Mouse (Mus musculus): ENCODE measurements around the gene Klra4.
"Not testable (repeated sequence)": the region's sequence is repeated elsewhere in the genome, so short reads cannot be mapped to it uniquely, and the experiment has no call there.

The Klra4 gene

DNA sequence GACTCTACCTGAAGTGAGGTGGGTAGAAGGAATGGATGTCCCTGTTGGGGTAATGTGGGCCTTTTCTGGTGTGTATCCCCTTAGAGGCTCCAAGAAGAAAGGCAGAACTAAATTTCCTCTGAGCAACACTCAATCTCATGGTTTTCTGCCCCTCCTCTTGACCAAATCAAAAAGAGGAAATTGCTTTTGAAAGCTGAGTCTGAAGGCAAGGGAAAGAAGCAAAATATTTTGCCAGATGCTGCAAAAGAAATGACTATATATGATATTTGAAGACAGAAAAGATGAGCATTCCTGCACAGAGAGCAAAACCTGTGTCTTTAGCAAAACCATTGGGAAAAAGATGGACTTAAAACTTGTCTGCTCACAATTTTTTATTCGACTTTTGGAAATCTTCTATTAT is at the start of gene Klra4:
TSS of gene Klra4 (minus strand) at position 101 of the 400 bp plus-strand sequence.
- DNase-seq, result not testable (repeated sequence)

DNA sequence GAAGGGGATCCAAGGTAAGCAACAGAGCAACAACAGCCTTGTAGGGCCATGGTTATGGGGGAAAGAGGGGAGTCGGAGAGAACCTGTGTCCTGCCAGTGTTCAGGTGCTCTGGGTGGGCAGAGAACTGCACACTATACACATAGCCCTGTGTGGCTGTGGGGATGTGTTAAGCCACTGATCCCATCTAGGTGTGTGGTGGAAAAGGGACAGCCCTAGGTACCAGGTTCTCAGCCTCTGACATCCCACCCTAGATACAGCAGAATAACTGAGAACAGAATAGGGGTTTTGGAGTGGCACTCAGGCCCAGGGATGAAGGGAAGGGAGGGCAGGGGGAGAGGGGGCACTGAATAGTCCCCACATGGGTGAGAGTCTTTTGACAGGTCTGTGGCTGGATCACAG is 43.4 kb upstream of the Klra4 start:
- DNase-seq, result no peak

DNA sequence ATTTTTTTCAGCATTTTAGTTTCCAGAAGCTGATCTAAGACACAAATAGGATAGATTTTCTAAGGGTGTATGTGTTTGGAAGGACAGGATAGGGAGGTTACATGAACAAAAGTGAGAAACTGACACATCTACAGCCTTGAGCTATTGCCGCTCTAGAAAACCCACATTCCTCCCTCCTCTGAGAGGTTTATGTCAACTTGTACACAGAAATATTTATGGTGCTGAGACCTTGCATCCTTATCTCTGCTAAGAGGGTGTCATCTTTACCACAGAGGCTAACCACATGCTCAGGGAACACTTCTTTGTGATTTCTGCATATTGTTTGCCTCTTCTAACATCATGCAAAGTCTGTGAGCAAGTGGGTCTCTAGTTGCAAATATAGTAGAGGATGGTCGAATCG is 35.7 kb upstream of the Klra4 start:
- DNase-seq, result not testable (repeated sequence)

DNA sequence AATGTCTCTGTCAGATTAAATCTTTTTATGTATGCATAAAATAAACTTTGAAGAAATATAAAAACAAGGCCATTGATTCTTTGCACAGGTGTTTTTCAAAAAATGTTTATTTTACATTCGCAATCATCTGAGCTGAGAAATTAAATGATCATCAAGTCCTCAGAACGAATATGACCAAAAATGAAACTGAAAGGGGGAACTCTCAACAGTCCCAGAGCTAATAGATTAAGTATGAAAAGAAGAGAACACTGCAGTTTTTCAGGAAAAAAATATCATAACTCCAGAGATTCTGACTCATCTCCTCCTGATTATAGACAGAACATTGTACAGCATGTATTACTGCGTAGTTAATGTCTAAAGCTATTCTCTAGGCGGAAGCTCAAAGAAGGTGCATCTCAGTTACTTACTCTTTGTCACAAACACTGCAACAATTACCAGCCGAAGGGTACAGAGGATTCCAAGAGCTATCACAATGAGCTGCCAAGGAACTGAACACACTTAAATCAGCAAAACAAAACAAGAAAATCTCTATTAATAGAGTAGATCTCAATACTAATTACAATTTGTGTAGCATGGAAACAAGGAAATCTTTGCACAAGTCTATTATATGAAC is 25.4 kb upstream of the Klra4 start:
- no peak for DNase-seq

DNA sequence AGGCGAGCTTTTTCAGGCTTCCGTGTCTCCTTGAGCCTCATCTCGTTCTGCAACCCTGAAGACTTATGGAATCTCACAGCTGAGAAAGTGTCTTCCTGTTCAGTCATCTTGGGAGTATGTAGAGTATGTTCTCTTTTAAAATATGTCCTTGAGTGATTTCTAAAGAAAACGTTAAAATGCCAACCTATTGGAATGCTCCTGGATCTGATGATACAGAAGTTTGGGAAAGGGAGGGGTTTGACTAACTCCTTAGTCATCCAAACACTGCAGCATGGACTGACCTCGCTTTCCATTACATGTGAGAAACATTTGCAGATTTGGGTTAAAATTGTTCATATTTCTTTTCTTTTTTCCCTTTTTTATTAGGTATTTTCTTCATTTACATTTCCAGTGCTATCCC is 1.9 kb downstream of the Klra4 start:
- no peak for DNase-seq

DNA sequence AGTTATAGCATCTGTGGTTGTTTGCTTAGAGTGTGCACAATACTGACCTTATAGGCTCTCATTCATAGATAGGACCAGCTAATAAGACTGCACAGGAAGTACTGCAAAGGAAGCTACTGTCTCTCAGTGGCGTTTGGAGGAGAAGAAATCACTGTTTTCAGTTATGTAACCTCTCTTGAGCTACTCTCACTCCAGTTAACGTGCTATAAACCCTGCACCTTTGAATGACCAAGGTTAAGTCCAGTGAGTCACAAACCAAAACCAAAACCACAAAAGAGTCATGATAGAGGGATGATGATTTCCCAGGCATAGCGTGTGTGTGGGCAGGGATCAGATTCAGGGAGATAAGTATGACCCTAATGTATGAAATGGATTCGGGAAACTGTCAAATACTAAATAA is 31.9 kb downstream of the Klra4 start:
- not testable (repeated sequence) for DNase-seq

DNA sequence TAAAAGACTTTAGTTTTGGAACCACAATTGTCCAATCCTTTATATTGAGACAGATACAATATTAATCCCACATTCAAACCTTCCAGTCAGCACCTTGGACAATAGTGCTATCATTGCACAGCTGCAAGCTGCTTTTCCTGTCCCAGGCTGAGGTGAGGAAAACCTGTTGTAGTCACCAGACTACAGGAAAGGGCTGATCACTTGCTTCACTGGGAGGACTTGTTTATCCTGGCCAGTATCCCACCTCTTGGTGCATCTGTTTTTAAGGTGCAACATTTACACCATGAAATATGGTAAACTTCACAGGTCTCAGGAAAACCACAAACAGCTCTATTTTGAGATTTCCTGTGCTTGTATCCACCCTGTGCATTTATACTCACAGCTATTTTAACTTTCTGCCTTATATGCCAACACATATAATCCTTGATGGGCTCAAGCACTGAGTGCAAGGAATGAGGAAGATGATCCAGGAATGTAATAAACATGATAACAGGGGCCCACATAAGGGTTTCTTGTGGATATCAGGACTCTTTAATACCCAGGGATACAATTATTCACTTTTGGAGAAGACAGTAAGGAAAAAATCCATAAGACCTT is 35.5 kb downstream of the Klra4 start:
- not testable (repeated sequence) for DNase-seq

DNA sequence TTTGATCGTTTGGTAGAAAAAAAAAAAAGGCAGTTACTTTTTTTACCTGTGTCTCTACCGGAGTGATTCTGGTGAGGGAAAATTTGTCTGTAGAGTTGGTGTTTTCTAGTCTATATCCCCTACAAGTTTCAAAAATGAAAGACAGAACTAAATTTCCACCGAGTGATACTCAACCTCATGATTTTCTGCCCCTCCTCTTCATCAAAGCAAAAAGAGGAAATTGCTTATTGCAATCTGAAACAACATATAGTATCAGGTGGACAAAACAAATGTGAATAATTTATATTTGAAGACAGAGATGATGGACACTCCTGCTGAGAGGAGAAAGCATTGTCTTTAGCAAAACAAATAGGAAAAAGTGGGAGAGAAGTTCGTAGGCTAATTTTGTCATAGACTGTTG is 40.2 kb downstream of the Klra4 start, which contains the start of gene Klra6:
TSS of gene Klra6 (minus strand) at position 101 of the 400 bp plus-strand sequence.
- DNase-seq, result no peak

Measured in kidney, postnatal 10 days (tissue).